Mouse (Mus musculus) embryonic facial prominence, embryonic 10.5 days (tissue): Measurements from ENCODE around the gene Tmem184b. TPM values are rescaled to one million over a fixed set of nuclear protein-coding genes. Genes with fewer than 3 reads are reported as not detected.
A peak's percentile ranks its signal among the peaks of the same experiment; 100 is the strongest.

Experiments
- DNase-seq: peaks from one replicate; pipeline ENCODE4 v3.0.0-alpha.2; 2017; ENCODE audit warnings: low spot score
- H3K27ac ChIP-seq: fragments of 300-500 bp; sonication (generic); replicated peaks from 2 replicates; pipeline ENCODE4 v1.5.1; 2016; ENCODE audit warnings: mild to moderate bottlenecking
- H3K27me3 ChIP-seq: fragments of 300-500 bp; sonication (generic); replicated peaks from 2 replicates; pipeline ENCODE4 v1.6.1; 2016; ENCODE audit warnings: low read depth, mild to moderate bottlenecking; ENCODE audit not compliant: poor library complexity, severe bottlenecking
- H3K36me3 ChIP-seq: fragments of 300-500 bp; sonication (generic); replicated peaks from 2 replicates; pipeline ENCODE4 v1.6.1; 2016; ENCODE audit warnings: mild to moderate bottlenecking, moderate library complexity
- H3K4me1 ChIP-seq: fragments of 300-500 bp; sonication (generic); 2 replicates; pipeline ENCODE4 v1.6.1; 2016
- H3K4me3 ChIP-seq: fragments of 300-500 bp; sonication (generic); 2 replicates; pipeline ENCODE4 v1.5.1; 2016; ENCODE audit warnings: mild to moderate bottlenecking, moderate library complexity
- H3K9me3 ChIP-seq: fragments of 300-500 bp; sonication (generic); 2 replicates; pipeline ENCODE4 v1.6.1; 2016; ENCODE audit warnings: mild to moderate bottlenecking
- WGBS: fragments of 180-500 bp; shearing (Covaris S2); methylation state at CpG from one replicate; pipeline ENCODE4 v1.1.7; 2016; 5-methylcytosine and 5-hydroxymethylcytosine counted together
- microRNA counts: library from miRNA; unstranded; fragments of <30 nt; microRNA quantifications from one replicate; lab custom pipeline; 2017
- microRNA-seq: library from miRNA; unstranded; fragments of <30 nt; microRNA quantifications from one replicate; pipeline ENCODE4, GENCODE M21; 2017
- polyA plus RNA-seq: library from polyadenylated mRNA; unstranded; fragments of >200 nt; fragmentation: Nextera tagmentation; extraction: Ambion mirVana; gene quantifications from 2 replicates; pipeline ENCODE4 v1.2.1, GENCODE M21; 2016

Gene Tmem184b
- polyA plus RNA-seq, 1 experiment from 2014 or later = 58.9 TPM

DNA sequence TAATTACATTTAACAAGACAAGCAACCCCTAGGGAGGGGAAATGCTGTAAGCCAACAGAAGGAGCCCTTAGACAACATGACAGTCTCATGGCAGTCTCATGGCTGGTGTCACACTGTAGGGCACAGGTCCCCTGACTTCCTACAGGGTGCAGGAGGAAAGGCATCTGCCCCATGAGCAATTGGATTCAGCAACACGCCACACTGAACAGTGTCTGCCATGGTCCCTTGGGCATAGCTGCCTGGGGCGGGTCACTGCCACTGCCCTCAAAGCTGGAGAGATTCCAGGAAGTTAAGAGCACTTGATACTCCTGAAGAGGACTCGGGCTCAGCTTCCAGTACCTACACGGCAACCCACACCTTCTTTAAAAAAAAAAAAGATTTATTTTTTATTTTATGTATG lies 77.1 kb downstream of the Tmem184b start:
- peak overlapping the region; percentile 26; the same call in 1 of the 2 replicates for H3K27ac ChIP-seq

DNA sequence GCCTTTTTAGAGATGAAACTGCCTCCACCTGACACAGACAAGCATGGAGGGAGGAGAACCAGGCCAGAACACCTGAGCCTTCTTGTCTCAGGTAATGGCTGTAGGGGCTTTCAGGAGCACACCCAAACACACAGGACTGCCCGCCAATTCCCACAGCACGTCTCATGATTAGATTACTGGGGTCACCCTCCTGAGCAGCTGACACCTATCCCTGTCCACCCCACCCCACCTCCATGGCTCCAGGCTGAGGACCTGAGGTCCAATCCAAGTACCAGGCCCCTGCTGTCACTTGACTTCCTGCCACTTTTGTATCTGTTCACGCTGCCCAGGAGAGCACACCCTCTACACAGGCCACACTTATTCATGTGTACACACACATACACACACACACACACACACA lies 77.6 kb downstream of the Tmem184b start:
- Histone ChIP-seq H3K27ac (0 out of 2 replicates have a peak overlapping the region, but pooled peaks have one; percentile 69), H3K9me3 (no peaks in the 10 kb centered on the region), H3K4me3 (no peak overlapping the region), H3K4me1 (peaks cover 54% of the 10 kb centered on the region), H3K27me3 (no peaks in the 10 kb centered on the region), H3K36me3 (no peaks in the 10 kb centered on the region)
- DNase-seq = no peak
- 84% methylated on average over 3 of the region's 3 CpGs for WGBS

More for the DNA sequence above, 77.1 kb downstream of the Tmem184b start:
- 63% methylated on average over 4 of the region's 4 CpGs for WGBS
- Histone ChIP-seq H3K4me3 (peak overlapping the region; percentile 29; the same call in 1 of the 2 replicates), H3K4me1 (peaks cover 54% of the 10 kb centered on the region), H3K27me3 (no peaks in the 10 kb centered on the region), H3K9me3 (no peaks in the 10 kb centered on the region), H3K36me3 (no peaks in the 10 kb centered on the region)
- no peak for DNase-seq

DNA sequence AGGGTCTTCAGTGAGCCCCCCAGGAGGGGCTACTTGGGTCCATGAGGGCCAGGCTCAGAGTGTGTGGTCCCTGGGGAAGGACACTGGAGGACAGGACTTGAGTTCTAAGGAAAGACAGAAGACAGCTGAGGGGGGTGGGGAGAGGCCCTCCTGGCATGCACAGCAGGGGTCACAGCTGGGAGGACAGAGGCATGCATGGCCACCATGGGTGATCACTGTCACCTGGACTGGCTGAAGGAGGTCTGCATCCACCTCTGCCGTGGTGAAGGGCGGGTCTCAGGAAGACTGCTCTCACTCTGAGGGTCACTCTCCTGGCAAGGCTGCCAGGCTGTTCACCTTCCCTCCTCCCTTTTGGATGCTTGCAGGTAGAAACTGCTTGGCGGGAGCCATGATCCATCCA lies 79.0 kb downstream of the Tmem184b start:
- Histone ChIP-seq H3K27me3 (no peaks in the 10 kb centered on the region), H3K4me1 (peaks cover 54% of the 10 kb centered on the region), H3K27ac (peak overlapping the region; percentile 69), H3K36me3 (no peaks in the 10 kb centered on the region), H3K9me3 (no peaks in the 10 kb centered on the region), H3K4me3 (no peak overlapping the region)
- 89% methylated on average over 3 of the region's 3 CpGs for WGBS
- DNase-seq = no peak

DNA sequence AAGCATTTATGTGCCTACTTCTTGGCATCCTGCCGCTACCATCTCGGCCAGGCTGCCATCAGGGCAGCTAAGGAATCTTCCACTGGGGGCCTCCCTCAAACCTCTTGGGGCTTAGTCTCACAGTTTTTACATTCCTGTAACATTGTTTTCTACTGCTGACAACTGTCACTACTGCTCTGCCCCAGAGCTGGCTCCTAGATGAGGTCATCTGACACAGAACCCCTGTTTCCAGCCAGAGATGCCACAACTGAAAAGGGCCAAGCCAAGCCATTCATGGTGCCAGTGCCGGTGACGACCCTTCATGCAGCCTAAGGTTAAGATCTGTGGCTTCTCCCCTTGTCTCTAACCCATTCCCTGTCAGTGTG lies 79.6 kb downstream of the Tmem184b start:
- H3K27ac ChIP-seq = peak overlapping the region; percentile 69
- H3K4me1 ChIP-seq = peaks cover 54% of the 10 kb centered on the region
- H3K4me3 ChIP-seq = no peak overlapping the region
- 80% methylated on average over 4 of the region's 4 CpGs for WGBS
- no peak for DNase-seq
- no peaks in the 10 kb centered on the region for H3K36me3 ChIP-seq
- no peaks in the 10 kb centered on the region for H3K9me3 ChIP-seq
- no peaks in the 10 kb centered on the region for H3K27me3 ChIP-seq

DNA sequence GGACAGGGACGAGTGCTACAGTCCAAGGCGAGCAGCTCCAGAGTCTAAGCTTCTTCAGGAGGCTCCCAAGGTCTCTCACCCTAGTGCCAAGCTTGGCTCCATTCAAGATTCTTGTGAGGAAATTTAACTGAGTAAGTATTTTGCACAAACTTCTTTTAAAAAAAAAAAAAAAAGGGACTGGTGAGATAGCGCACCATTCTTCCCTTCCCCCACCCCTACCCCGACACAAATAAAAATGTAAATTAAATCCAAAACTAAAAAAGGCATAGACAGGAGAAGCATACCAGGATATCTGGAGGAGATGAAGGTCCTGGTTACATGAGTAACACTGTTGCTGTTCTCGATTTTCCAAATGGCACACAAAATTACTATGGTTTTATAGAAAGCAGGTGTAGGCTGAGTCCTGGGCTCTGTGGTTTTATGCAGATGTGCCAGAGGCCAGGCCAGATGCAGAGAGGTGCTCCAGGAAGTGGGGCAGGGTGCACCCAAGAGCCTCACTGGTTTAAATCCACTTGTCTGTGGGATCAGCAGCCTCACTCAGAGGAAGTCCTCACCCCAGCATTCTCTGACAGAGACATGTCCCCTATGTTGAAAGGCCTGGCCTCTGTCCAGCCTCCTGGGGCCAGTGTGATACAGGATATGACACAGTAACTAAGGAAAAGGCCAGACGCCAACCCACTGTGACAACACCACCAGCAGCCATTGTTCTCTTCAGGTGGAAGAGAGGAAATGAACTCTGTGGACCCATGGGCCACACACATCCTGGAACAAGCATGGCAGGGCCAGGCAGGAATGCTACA lies 80.2 kb downstream of the Tmem184b start:
- peaks cover 54% of the 10 kb centered on the region for H3K4me1 ChIP-seq

DNA sequence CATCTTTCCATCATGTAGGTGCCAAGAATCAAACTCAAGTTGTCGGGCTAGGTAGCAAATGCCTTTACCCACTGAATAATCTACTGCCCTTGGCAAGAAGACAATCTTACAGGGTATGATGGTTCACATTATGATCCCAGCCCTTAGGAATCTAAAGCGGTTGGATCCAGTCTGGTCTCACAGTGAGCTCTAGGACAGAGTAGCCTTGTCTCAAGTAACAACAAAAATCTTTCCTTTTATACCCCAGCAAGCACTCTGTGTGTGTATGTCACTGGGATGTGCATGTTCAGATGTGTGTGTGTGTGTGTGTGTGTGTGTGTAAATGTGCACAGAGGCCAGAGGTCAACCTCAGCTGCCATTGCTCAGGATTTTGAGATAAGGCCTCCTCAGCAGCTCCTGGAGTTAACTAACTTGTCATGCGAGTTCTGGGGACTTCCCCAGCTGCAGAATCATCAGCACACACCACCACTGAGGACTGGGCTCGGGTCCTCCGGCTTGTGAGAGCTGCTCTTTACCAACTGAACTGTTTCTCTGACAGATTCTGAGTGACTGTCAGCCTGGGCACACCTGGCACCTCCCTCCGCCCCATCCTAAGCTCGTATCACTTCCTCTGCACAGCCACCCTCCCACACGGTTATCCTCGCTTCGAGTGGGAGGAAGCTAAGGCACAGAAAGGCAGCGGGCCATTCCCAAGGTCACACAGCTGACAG lies 80.9 kb downstream of the Tmem184b start:
- Histone ChIP-seq H3K4me3 (no peak overlapping the region), H3K27ac (peak overlapping the region; percentile 8; the same call in 1 of the 2 replicates), H3K27me3 (no peaks in the 10 kb centered on the region), H3K9me3 (no peaks in the 10 kb centered on the region), H3K36me3 (peaks cover 5% of the 10 kb centered on the region), H3K4me1 (peaks cover 49% of the 10 kb centered on the region)
- DNase-seq = no peak
- 76% methylated on average over 11 of the region's 11 CpGs for WGBS

More for the DNA sequence above, 80.2 kb downstream of the Tmem184b start:
- Histone ChIP-seq H3K27ac (peak overlapping the region; percentile 69), H3K27me3 (no peaks in the 10 kb centered on the region), H3K36me3 (no peaks in the 10 kb centered on the region), H3K4me3 (no peak overlapping the region), H3K9me3 (no peaks in the 10 kb centered on the region)
- WGBS = 80% methylated on average over 6 of the region's 6 CpGs
- DNase-seq = no peak

DNA sequence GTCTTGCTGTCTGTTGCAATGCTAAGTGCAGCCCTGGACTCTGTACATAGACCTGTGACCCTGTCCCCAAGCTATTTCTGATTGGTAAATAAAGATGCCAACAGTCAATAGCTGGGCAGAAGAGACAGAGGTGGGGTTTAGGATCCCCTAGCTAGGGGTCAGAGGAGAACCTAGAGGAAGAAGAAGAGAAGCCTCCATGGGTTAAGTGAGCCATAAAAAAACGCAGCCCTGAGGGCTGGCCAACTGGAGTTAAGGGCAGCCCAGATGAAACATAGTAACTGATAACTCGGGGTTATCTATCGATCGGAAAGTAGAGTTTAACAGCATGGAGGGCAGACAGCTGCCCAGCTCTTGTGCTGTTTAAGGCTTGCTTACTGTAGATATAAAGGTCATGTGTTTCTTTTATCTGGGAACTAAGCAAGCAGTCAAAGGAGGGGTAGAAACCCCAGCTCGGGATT lies 81.6 kb downstream of the Tmem184b start:
- H3K27ac ChIP-seq = no peak overlapping the region
- H3K27me3 ChIP-seq = no peaks in the 10 kb centered on the region
- H3K36me3 ChIP-seq = peaks cover 10% of the 10 kb centered on the region
- H3K4me3 ChIP-seq = no peak overlapping the region
- H3K9me3 ChIP-seq = no peaks in the 10 kb centered on the region
- 86% methylated on average over 5 of the region's 5 CpGs for WGBS
- H3K4me1 ChIP-seq = peaks cover 42% of the 10 kb centered on the region
- no peak for DNase-seq

DNA sequence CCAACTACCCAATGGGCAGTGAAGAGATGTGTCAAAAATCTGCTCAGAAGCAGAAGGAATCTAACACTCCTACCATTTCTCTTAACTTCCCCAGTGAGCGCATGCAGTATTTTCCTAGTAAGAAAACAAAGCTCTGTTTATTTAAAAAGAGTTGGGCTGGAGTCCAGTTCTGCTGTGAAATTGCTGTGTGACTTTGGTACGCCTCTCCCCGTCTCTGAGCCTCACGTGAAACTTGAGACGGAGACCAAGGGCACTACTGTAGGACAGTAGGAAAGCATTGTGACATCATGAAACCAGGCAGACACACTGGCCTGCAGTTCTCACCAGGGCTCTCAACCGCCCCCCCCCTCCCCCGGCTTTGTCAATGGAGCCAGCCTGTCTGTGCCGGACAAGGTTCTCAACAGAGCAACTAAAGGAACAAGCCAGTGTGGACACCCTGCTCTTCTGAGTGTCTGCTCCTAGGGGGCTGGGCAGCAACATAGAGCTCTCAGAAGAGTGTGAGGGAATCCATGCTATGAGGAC lies 89.5 kb downstream of the Tmem184b start:
- H3K36me3 ChIP-seq = peaks cover 43% of the 10 kb centered on the region
- H3K27me3 ChIP-seq = no peaks in the 10 kb centered on the region
- 0 out of 2 replicates have a peak, but pooled peaks cover 4% of the 10 kb centered on the region for H3K4me1 ChIP-seq
- no peak overlapping the region for H3K27ac ChIP-seq
- no peaks in the 10 kb centered on the region for H3K9me3 ChIP-seq
- 73% methylated on average over 8 of the region's 8 CpGs for WGBS
- no peak overlapping the region for H3K4me3 ChIP-seq
- DNase-seq = no peak

MicroRNAs within 50 kb of the gene (microRNA counts, 519-probe panel; counts per million panel counts)
- 188 counts per million, percentile 57 among the panel's probes with 10 or more counts for microRNA mmu-miR-1943 (lab: Ali Mortazavi, UCI)

Small RNA genes within 50 kb of the gene (microRNA-seq; reads per million reads assigned to microRNA genes)
- gene Mir1943 = 2.1 reads per million

Other genes with a start within 250 kb of the Tmem184b start
- gene Sox10, start 238.3 kb downstream of the Tmem184b start, polyA plus RNA-seq = 11.4 and 12.9 TPM in 2 replicates
- gene Pick1, start 174.4 kb downstream of the Tmem184b start, polyA plus RNA-seq = 45.6 and 50.1 TPM in 2 replicates
- 0.29 and 0.35 TPM in 2 replicates for gene Gm49486, start 174.2 kb downstream of the Tmem184b start, polyA plus RNA-seq
- 0.16 and 0.34 TPM in 2 replicates for gene Slc16a8, start 148.8 kb downstream of the Tmem184b start, polyA plus RNA-seq
- gene Baiap2l2, start 118.0 kb downstream of the Tmem184b start, polyA plus RNA-seq = 2.5 and 6.0 TPM in 2 replicates
- gene Pla2g6, start 75.2 kb downstream of the Tmem184b start, polyA plus RNA-seq = 18.4 and 20.4 TPM in 2 replicates
- 1.2 and 1.8 TPM in 2 replicates for gene Maff, start 56.9 kb downstream of the Tmem184b start, polyA plus RNA-seq
- 143 and 156 TPM in 2 replicates for gene Csnk1e, start 52.0 kb upstream of the Tmem184b start, polyA plus RNA-seq
- not detected in 2 replicates for gene Kcnj4, start 101.7 kb upstream of the Tmem184b start, polyA plus RNA-seq
- gene Kdelr3, start 112.8 kb upstream of the Tmem184b start, polyA plus RNA-seq = 7.1 and 8.8 TPM in 2 replicates
- gene Ddx17, start 143.2 kb upstream of the Tmem184b start, polyA plus RNA-seq = 43.7 and 44.9 TPM in 2 replicates
- 1.2 and 1.4 TPM in 2 replicates for gene Dmc1, start 201.5 kb upstream of the Tmem184b start, polyA plus RNA-seq